Mouse (Mus musculus) megakaryocyte, adult 5-6 weeks (primary cell): ENCODE measurements around the gene Vmn1r214. TPM values are rescaled to one million over a fixed set of nuclear protein-coding genes. Genes with fewer than 3 reads are reported as not detected.

ENCODE experiments used
- ATAC-seq: 2 replicates; pipeline ENCODE4 v1.8.0; 2016; ENCODE audit warnings: mild to moderate bottlenecking, inconsistent platforms; ENCODE audit not compliant: poor library complexity, severe bottlenecking
- total RNA-seq, 2 experiments: library from RNA; stranded (forward) in 1 of 2; stranded (reverse) in 1 of 2; fragments of 153-499, 151-499 nt in 1 of 2; fragments of 221-1000, 200-1000 nt in 1 of 2; gene quantifications; 2 replicates each; pipeline versions ENCODE4 v1.2.3 to v1.2.4; 2015 to 2017

Vmn1r214 gene
- total RNA-seq (2015) (not detected in 2 replicates), total RNA-seq (2017) (not detected in 2 replicates)

DNA sequence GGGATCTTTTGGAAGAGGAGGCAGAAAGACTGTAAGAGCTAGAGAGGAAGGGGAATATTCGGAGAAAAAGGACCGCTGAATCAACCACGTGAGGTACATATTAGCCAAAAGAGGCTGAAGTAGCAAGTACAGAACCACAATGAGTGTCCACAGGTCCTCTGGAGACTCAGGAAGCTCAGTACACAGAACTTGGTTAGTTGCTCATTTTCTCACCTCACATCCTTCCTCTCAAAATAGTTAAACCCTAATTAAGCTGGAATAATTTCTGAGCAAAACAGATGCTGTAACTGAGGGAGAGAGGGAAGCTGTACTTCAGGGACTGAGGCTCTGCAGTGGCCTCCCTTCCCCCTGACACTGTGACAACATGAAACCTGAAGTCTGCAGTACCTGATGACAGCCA, at the start of gene Vmn1r214:
Gene Vmn1r214, plus strand, starts transcription at position 301 of the 400 bp plus-strand sequence.
- no peak for ATAC-seq

DNA sequence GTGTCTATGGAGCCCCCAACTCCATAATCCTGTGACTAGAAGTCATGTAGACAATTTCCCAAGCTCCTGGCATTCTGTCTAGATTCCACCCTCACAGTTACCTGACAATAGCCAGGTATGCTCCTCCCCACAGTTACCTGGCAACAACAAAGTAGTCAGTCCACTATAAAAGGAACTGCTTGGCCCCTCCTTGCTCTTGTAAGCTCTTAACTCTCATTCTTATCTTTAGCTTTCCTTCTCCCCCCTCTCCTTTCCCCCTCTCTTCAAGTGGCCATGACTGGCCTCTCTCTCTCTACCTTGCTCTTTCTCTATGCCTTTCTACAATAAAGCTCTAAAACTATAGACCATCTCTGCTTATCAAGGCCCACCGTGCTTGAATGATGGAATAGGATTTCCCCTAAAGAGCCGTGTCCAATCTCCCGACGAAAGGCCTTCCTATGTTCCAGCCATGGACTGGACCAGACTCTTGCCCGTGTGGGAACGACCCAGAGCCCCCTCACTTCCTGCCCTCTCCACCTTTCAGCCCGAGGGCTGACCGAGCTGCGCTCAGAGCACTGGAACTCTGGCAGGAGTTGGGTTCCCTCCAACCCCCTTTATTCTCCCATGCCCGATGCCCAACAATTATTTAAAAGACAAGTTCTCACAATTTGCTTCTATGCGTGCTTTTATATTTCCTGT, 39.9 kb upstream of the Vmn1r214 start:
- ATAC-seq, result no peak

DNA sequence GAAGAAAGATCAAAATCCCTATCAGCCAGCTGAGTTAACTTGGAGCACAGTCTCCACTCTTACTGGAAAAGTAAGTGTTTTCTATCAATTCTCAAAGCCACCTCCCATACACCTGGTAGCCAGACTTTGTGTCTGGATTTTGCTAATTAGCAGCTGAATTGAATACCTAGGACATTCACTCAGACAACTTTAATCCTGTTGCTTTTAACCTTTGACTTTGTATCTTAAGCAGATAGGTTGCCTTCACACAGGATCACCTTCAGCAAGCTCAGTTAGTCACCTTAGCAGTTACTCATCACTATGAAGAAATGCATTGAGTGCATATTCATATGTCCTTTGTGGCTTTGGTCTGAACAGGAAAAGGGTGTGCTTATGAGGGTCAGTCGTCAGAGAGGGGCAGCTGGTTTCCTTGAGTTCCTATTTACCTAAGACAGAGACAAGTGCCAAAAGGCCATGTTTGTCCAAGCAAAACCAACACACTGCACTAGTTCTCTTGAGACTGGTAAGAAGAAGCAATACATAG, 38.0 kb upstream of the Vmn1r214 start:
- no peak for ATAC-seq

DNA sequence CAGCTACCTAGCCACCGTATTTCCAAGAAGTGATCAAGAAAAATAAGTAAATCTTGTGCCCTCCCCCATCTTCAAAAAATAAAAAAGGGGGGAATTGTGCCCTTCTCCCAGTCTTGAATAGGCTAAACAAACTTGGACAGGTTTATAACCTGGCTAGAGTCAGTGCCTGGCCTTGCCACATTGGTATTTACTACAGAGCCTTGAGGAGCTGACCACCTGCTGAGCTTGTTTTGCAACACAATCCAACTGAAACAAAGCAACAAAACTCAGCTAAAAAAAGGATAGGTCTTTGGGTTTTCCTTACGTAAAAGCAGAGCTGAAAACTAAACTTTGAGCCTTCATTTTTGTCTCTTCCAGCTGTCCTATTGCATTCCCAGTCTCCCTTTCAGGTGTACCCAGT, 37.5 kb upstream of the Vmn1r214 start:
- ATAC-seq, result no peak

DNA sequence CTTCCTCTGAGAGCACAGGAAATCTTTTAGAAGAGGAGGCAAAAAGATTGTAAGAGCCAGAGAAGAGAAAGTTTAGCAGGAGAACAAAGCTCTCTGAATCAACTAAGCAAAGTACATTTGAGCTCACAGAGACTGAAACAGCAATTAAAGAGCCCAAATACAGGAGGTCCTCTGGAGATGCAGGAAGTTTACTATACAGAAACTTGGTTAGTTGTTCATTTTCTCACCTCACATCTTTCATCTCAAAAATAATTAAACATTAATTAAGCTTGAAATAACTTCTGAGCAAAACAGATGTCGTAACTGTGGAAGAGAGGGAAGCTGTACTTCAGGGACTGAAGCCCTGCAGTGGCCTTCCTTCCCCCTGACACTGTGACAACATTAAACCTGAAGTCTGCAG, 22.9 kb upstream of the Vmn1r214 start, which contains the start of gene Vmn1r213:
Gene Vmn1r213, plus strand, starts transcription at position 301 of the 400 bp plus-strand sequence.
- ATAC-seq, result no peak

DNA sequence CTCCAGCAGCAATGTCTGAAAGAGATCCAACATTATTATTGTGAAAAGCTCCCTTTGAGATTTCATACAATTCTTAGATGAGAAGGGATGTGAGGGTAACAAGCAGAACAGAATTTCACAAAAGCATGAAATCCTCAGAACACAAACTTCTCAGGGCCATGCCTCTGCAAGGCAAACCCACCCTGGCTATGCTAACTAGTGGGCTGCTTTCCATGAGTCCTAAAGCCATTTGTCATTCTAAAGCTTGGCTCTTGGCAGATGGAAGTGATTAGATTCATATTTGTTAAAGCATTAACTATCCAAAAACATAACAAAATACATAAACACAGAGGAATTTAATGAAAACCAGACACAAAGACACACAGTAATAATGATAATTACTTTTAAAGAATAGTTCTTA, 12.1 kb upstream of the Vmn1r214 start:
- no peak for ATAC-seq

DNA sequence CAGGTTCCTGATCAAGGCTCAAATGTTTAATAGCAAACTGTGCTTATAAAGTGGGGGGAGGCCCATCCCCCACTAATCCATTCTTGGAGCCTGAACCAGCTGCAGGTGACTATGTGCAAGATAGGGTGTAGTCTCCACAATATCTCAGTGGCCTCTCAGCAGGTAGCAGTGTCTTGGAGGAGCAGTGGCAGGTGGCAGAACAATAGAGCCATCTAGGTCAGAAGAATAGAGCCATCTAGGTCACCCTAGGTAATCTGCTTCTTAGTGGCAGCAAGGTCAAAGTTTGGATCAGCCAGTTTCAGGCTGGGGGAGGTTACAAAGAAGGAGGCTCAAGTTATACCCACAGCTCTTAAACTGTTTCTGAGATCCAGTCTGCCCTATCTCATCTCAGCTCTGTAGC, 5.4 kb upstream of the Vmn1r214 start:
- no peak for ATAC-seq

DNA sequence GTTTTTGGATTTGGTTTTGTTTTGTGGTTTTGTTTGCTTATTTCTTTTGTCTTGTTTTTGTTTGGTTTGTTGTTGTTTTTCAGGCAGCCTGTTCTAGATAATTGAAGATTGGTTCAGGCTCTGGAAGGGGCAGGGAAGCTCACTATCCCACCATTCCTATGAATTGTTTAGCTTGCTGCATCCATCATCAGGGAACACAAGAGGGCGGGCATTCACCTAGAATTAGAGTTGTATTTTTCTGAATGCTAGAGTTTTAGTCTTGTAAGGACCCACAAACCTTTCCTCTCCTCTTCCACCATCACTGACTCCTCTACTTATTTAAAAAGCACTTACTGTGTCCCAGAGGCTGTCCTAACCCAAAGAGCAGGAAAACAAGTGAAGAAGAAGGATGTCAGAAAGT, 27.6 kb downstream of the Vmn1r214 start:
- ATAC-seq, result no peak

DNA sequence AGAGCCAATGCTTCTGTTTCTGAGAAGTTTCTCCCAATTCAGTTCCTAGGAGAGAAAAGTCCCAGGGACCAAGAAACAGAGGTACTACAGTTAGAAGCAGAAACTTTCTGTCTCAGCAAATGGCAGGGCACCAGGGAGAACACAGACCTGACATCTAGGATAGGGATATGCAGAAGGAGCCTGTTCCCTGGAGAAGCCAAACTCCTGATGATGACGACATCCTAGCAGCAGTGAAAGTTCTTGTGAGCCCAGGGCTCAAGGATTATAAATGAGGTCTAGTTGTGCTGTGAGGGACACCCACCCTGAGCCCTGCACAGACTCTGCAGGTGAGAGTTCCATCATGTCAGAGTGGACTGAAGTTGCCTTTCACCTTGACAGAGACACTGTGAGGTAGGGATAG, 37.5 kb downstream of the Vmn1r214 start, which contains the start of gene Vmn1r215:
Gene Vmn1r215, plus strand, starts transcription at position 301 of the 400 bp plus-strand sequence.
- no peak for ATAC-seq

DNA sequence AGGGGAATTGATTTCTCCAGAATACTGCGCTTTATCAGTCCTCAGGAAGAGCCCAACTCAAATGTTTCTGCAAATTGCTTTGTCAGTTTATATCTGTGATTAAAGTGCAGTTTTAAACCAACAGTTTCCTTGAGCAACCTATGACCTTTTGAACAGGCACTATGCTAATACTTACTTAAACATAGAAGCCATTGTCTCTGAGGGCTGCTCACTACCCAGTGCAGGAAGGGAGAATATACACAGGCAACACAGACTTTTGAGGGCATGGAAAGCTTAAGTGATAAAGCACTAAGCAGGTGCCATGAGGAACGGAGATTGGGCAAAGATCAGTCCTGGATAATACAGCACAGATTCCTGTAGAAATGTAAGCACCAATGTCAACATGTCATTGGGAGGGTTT, 39.1 kb downstream of the Vmn1r214 start:
- no peak for ATAC-seq

Other genes with a start within 250 kb of the Vmn1r214 start
- gene Vmn1r209, start 220.7 kb upstream of the Vmn1r214 start, total RNA-seq (2015), result not detected in 2 replicates
- gene Vmn1r209, start 220.7 kb upstream of the Vmn1r214 start, total RNA-seq (2017), result not detected in 2 replicates
- not detected in 2 replicates for gene Vmn1r210, start 199.1 kb upstream of the Vmn1r214 start, total RNA-seq (2015)
- not detected in 2 replicates for gene Vmn1r210, start 199.1 kb upstream of the Vmn1r214 start, total RNA-seq (2017)
- gene Vmn1r211, start 172.9 kb upstream of the Vmn1r214 start, total RNA-seq (2015), result not detected in 2 replicates
- gene Vmn1r211, start 172.9 kb upstream of the Vmn1r214 start, total RNA-seq (2017), result not detected in 2 replicates
- gene Vmn1r212, start 146.2 kb upstream of the Vmn1r214 start, total RNA-seq (2015), result not detected in 2 replicates
- not detected in 2 replicates for gene Vmn1r212, start 146.2 kb upstream of the Vmn1r214 start, total RNA-seq (2017)
- not detected in 2 replicates for gene Vmn1r213, start 22.8 kb upstream of the Vmn1r214 start, total RNA-seq (2015)
- not detected in 2 replicates for gene Vmn1r213, start 22.8 kb upstream of the Vmn1r214 start, total RNA-seq (2017)
- not detected in 2 replicates for gene Vmn1r215, start 37.6 kb downstream of the Vmn1r214 start, total RNA-seq (2015)
- not detected in 2 replicates for gene Vmn1r215, start 37.6 kb downstream of the Vmn1r214 start, total RNA-seq (2017)
- gene Vmn1r217, start 87.8 kb downstream of the Vmn1r214 start, total RNA-seq (2015), result not detected in 2 replicates
- gene Vmn1r217, start 87.8 kb downstream of the Vmn1r214 start, total RNA-seq (2017), result not detected in 2 replicates
- gene Vmn1r218, start 102.7 kb downstream of the Vmn1r214 start, total RNA-seq (2015), result not detected in 2 replicates
- gene Vmn1r218, start 102.7 kb downstream of the Vmn1r214 start, total RNA-seq (2017), result not detected in 2 replicates
- gene Vmn1r219, start 128.9 kb downstream of the Vmn1r214 start, total RNA-seq (2015), result not detected in 2 replicates
- not detected in 2 replicates for gene Vmn1r219, start 128.9 kb downstream of the Vmn1r214 start, total RNA-seq (2017)
- gene Vmn1r220, start 157.6 kb downstream of the Vmn1r214 start, total RNA-seq (2015), result not detected in 2 replicates
- not detected in 2 replicates for gene Vmn1r220, start 157.6 kb downstream of the Vmn1r214 start, total RNA-seq (2017)
- not detected in 2 replicates for gene Vmn1r221, start 183.7 kb downstream of the Vmn1r214 start, total RNA-seq (2015)
- not detected in 2 replicates for gene Vmn1r221, start 183.7 kb downstream of the Vmn1r214 start, total RNA-seq (2017)
- gene Vmn1r222, start 205.5 kb downstream of the Vmn1r214 start, total RNA-seq (2015), result not detected in 2 replicates
- not detected in 2 replicates for gene Vmn1r222, start 205.5 kb downstream of the Vmn1r214 start, total RNA-seq (2017)
- not detected in 2 replicates for gene Vmn1r223, start 216.7 kb downstream of the Vmn1r214 start, total RNA-seq (2015)
- gene Vmn1r223, start 216.7 kb downstream of the Vmn1r214 start, total RNA-seq (2017), result not detected in 2 replicates